Mouse (Mus musculus) limb, embryonic 10.5 days (tissue): Measurements from ENCODE around the gene Invs. TPM values are rescaled to one million over a fixed set of nuclear protein-coding genes. Genes with fewer than 3 reads are reported as not detected.

ENCODE experiments used
- DNase-seq: peaks from one replicate; pipeline ENCODE4 v3.0.0-alpha.2; 2017; ENCODE audit warnings: low spot score
- H3K27ac ChIP-seq: fragments of 300-500 bp; sonication (generic); 2 replicates; pipeline ENCODE4 v1.5.1; 2016; ENCODE audit warnings: mild to moderate bottlenecking
- H3K27me3 ChIP-seq: fragments of 300-500 bp; sonication (generic); 2 replicates; pipeline ENCODE4 v1.6.1; 2016; ENCODE audit warnings: low read depth, mild to moderate bottlenecking; ENCODE audit not compliant: poor library complexity, severe bottlenecking
- H3K36me3 ChIP-seq: fragments of 300-500 bp; sonication (generic); 2 replicates; pipeline ENCODE4 v1.6.1; 2016; ENCODE audit warnings: mild to moderate bottlenecking, moderate library complexity
- H3K4me1 ChIP-seq: fragments of 300-500 bp; sonication (generic); 2 replicates; pipeline ENCODE4 v1.6.1; 2016
- H3K4me3 ChIP-seq: fragments of 300-500 bp; sonication (generic); 2 replicates; pipeline ENCODE4 v1.5.1; 2016; ENCODE audit warnings: mild to moderate bottlenecking, moderate library complexity
- H3K9me3 ChIP-seq: fragments of 300-500 bp; sonication (generic); replicated peaks from 2 replicates; pipeline ENCODE4 v1.6.1; 2016; ENCODE audit warnings: mild to moderate bottlenecking
- WGBS: fragments of 180-500 bp; shearing (Covaris S2); methylation state at CpG from one replicate; pipeline ENCODE4 v1.1.7; 2016; 5-methylcytosine and 5-hydroxymethylcytosine counted together
- polyA plus RNA-seq: library from polyadenylated mRNA; unstranded; fragments of >200 nt; fragmentation: Nextera tagmentation; extraction: Ambion mirVana; gene quantifications from 2 replicates; pipeline ENCODE4 v1.2.1, GENCODE M21; 2016

Gene Invs
- polyA plus RNA-seq, 1 experiment from 2014 or later: 12.1 TPM

- Histone ChIP-seq H3K9me3 (no peaks in the 10 kb centered on the region), H3K36me3 (peaks cover 39% of the 10 kb centered on the region), H3K4me1 (no peaks in the 10 kb centered on the region), H3K4me3 (no peak overlapping the region), H3K27me3 (no peaks in the 10 kb centered on the region), H3K27ac (no peak overlapping the region)
- 93% methylated on average over 8 of the region's 8 CpGs for WGBS
- DNase-seq: no peak
These were observed 139.4 kb downstream of the Invs start for GRCm38 (mm10) chr4:48418831-48419468.

DNA sequence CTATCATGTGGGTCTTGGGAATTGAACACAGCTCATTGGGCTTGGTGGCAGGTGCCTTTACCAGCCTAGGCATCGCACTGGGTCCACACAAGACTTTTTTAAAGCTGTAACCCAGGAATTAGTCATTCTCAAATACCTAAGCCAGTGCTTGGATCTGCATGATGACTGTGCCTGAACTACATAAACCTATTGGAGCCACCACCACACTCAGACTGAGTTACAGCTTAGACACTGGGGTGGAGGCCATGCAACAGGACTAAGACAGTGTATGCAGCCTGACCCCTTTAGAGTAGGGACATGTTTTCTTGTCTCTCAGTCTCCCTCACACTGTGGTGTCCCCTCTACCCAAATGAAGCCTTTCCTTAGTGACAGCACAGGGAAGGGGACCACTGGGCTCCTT is 143.1 kb downstream of the Invs start:
- WGBS: 100% methylated on average over 1 of the region's 1 CpGs
- no peaks in the 10 kb centered on the region for H3K9me3 ChIP-seq
- no peaks in the 10 kb centered on the region for H3K27me3 ChIP-seq
- DNase-seq: no peak
- peaks cover 52% of the 10 kb centered on the region for H3K36me3 ChIP-seq
- H3K4me1 ChIP-seq: peaks cover 3% of the 10 kb centered on the region; the same call in 1 of the 2 replicates
- H3K4me3 ChIP-seq: no peak overlapping the region
- no peak overlapping the region for H3K27ac ChIP-seq

- no peak overlapping the region for H3K4me3 ChIP-seq
- H3K27me3 ChIP-seq: no peaks in the 10 kb centered on the region
- peaks cover 60% of the 10 kb centered on the region for H3K36me3 ChIP-seq
- 69% methylated on average over 2 of the region's 2 CpGs for WGBS
- no peaks in the 10 kb centered on the region for H3K9me3 ChIP-seq
- peaks cover 3% of the 10 kb centered on the region; the same call in 1 of the 2 replicates for H3K4me1 ChIP-seq
- H3K27ac ChIP-seq: no peak overlapping the region
- DNase-seq: no peak
These were observed 144.2 kb downstream of the Invs start for GRCm38 (mm10) chr4:48423738-48424137.

DNA sequence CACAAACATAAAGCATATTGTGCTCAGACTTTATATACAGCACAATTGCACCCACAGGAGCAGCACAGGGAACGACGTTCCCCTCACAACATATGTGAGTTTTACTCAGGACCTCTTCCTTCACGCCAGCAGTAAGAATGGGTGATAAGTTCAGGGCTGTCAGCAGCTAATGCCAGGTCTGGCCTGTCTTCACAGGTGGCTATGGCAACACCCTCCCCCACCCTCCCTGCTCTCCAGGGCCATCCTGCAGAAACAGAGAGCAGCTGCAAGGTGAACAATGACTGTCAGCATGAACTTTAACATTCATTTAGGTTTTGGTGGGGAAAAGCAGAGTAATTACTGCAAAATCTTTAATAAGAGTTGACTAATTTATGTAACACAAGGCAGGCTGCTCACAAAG is 147.9 kb downstream of the Invs start:
- no peak for DNase-seq
- H3K36me3 ChIP-seq: peaks cover 71% of the 10 kb centered on the region
- no peak overlapping the region for H3K27ac ChIP-seq
- H3K4me1 ChIP-seq: peaks cover 3% of the 10 kb centered on the region; the same call in 1 of the 2 replicates
- 75% methylated on average over 3 of the region's 3 CpGs for WGBS
- no peak overlapping the region for H3K4me3 ChIP-seq
- no peaks in the 10 kb centered on the region for H3K9me3 ChIP-seq
- H3K27me3 ChIP-seq: no peaks in the 10 kb centered on the region

- Histone ChIP-seq H3K27me3 (no peaks in the 10 kb centered on the region), H3K27ac (no peak overlapping the region), H3K9me3 (no peaks in the 10 kb centered on the region), H3K4me3 (no peak overlapping the region), H3K4me1 (peaks cover 3% of the 10 kb centered on the region; the same call in 1 of the 2 replicates), H3K36me3 (peaks cover 76% of the 10 kb centered on the region)
- WGBS: 88% methylated on average over 2 of the region's 2 CpGs
- no peak for DNase-seq
These were observed 148.5 kb downstream of the Invs start for GRCm38 (mm10) chr4:48428054-48428453.

GRCm38 (mm10) chr4:48454106-48454773 is 174.7 kb downstream of the Invs start:
- WGBS: 100% methylated on average over 2 of the region's 2 CpGs
- peaks cover 99% of the 10 kb centered on the region for H3K36me3 ChIP-seq
- no peak for DNase-seq
- no peak overlapping the region for H3K27ac ChIP-seq
- no peak overlapping the region for H3K4me3 ChIP-seq
- no peaks in the 10 kb centered on the region for H3K4me1 ChIP-seq
- no peaks in the 10 kb centered on the region for H3K9me3 ChIP-seq
- H3K27me3 ChIP-seq: no peaks in the 10 kb centered on the region

DNA sequence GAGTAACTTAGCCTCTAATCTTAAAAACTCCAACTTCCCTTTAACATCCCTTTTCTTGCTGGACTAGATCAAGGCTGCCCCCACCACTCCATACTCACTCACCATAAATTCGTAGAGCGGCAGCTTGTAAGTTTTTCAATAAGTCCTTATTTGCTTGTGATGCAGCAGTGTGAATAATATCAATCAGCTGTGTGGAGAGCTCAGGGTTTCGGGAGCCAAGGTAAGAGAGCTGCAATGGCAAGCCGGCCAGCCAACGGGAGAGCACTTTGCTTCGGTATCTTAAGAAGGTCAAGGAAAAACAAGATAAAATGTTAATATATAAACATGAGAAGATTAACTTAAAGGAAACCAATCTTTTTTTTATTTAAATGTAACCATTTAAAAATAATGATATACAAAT is 178.9 kb downstream of the Invs start:
- Histone ChIP-seq H3K27ac (no peak overlapping the region), H3K4me3 (no peak overlapping the region), H3K4me1 (no peaks in the 10 kb centered on the region), H3K9me3 (no peaks in the 10 kb centered on the region), H3K27me3 (no peaks in the 10 kb centered on the region), H3K36me3 (peaks cover 97% of the 10 kb centered on the region)
- WGBS: 96% methylated on average over 6 of the region's 6 CpGs
- no peak for DNase-seq

DNA sequence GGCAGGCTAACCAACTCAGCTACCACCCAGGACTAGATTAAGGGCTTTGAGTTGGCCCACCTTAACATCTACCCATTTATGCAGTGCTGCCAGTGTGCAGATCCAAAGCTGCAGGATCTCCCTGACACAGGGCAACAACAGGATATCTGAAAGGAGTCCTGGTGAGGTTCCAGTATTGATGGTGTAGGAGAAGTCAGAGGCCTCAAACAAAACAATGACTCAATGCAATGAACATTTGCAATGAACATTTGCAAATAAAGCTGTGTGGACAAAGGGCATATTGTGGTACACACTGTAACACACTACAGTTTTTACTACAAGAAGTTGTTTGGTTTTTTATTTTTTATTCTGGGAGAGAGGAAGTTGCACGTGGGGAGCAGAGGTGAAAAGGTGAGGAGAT is 181.5 kb downstream of the Invs start:
- WGBS: 98% methylated on average over 1 of the region's 1 CpGs
- Histone ChIP-seq H3K9me3 (no peaks in the 10 kb centered on the region), H3K36me3 (peaks cover 92% of the 10 kb centered on the region)

DNA sequence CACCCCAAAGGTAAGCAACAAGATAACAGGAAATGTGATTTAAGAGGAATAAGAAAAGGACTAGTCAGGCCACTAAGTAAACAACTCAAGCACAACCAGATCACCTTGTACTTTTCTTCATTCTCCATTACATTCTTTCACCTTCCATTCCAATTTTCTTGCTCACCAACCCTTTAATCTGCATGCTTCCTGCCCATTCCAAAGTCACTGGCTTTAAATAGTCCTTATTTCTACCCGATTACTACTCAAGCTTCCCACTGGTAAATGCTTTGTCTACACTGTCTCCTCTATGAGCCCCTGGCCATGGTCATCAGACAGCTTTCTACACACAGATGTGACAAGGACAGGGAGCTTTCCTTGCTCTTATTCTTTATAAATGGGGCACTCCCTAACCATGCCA is 191.4 kb downstream of the Invs start:
- H3K9me3 ChIP-seq: no peaks in the 10 kb centered on the region
- peaks cover 39% of the 10 kb centered on the region for H3K36me3 ChIP-seq
- no peak overlapping the region for H3K27ac ChIP-seq
- 0 out of 2 replicates have a peak overlapping the region, but pooled peaks have one; percentile 96 for H3K4me3 ChIP-seq
- no peak for DNase-seq
- 74% methylated on average over 1 of the region's 1 CpGs for WGBS
- peaks cover 16% of the 10 kb centered on the region for H3K4me1 ChIP-seq
- H3K27me3 ChIP-seq: no peaks in the 10 kb centered on the region

More for the DNA sequence above, 181.5 kb downstream of the Invs start:
- H3K27ac ChIP-seq: no peak overlapping the region
- no peak overlapping the region for H3K4me3 ChIP-seq
- H3K27me3 ChIP-seq: no peaks in the 10 kb centered on the region
- DNase-seq: no peak
- no peaks in the 10 kb centered on the region for H3K4me1 ChIP-seq

DNA sequence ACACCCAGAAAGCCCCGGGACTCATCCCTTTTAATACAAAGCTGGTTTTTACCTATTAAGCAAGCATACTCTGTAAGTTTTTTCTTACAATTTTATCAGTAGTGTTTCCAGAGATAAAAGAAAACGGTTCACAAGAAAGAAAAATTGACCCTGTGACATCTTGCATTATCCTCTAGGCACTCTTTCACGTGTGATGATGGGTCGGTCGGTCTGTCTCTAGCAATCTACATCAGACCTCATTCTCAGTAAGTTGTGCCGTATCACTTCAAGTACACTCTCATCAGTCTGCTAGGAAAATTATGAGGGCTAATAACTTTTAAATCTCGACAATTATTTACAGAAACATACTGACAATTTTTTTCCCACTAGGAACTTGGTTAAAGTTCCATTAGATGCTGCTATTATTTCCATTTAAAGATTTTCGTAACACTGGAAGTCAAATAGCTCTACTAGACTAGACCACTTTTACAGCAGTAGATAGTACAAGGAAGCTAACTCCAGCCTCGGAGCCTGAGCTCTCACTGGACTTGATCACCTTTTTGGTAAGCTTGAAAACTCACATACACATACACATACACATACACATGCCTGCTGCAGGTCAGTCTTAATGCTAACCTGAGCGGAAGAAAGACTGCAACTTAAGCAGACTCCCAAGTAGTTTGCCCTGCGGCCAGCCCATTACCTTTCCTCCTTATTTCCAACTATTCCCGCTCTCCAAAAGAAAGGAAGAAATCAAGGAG is 192.7 kb downstream of the Invs start:
- WGBS: 20% methylated on average over 12 of the region's 12 CpGs
- no peaks in the 10 kb centered on the region for H3K27me3 ChIP-seq
- H3K36me3 ChIP-seq: peaks cover 26% of the 10 kb centered on the region
- peak overlapping the region; percentile 98 for H3K27ac ChIP-seq
- peak overlapping the region; percentile 96 for H3K4me3 ChIP-seq
- peaks cover 16% of the 10 kb centered on the region for H3K4me1 ChIP-seq
- H3K9me3 ChIP-seq: no peaks in the 10 kb centered on the region
- DNase-seq: no peak

GRCm38 (mm10) chr4:48472792-48473650 is 193.5 kb downstream of the Invs start, which contains the start of gene Tex10:
TSS of gene Tex10 (minus strand) at chr4:48473459.
- peak; percentile 98 for DNase-seq
- Histone ChIP-seq H3K27ac (peak within 1 kb of the TSS; percentile 98), H3K27me3 (no peaks in the 10 kb centered on the region), H3K36me3 (peaks cover 18% of the 10 kb centered on the region), H3K4me3 (peak within 1 kb of the TSS; percentile 96), H3K9me3 (no peaks in the 10 kb centered on the region), H3K4me1 (peaks cover 16% of the 10 kb centered on the region)
- under 1% methylated on average over 89 of the region's 89 CpGs for WGBS

DNA sequence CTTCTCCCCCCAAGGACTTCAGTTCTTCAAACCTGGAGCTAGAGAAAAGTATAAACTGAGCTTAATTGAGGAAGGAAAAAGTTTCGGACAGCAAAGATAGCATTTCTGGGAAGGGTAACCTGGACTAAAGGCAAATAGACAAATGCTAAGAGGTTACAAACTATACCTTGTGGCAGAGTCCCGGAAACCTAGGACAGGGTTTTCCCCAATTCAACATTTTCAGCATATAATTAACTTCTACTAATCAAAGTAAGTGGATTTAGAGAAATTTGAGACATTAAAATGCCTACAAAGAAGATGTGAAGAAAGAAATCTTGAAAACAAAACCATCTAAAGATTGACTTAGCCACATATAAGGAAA is 194.1 kb downstream of the Invs start:
- WGBS: 83% methylated on average over 2 of the region's 2 CpGs

More for the DNA sequence above, 194.1 kb downstream of the Invs start:
- Histone ChIP-seq H3K4me3 (peak overlapping the region; percentile 96), H3K9me3 (no peaks in the 10 kb centered on the region), H3K36me3 (peaks cover 12% of the 10 kb centered on the region), H3K27ac (peak overlapping the region; percentile 98), H3K4me1 (peaks cover 16% of the 10 kb centered on the region), H3K27me3 (no peaks in the 10 kb centered on the region)
- DNase-seq: no peak
